Mouse (Mus musculus): ENCODE measurements around the gene Limk2.

Gene Limk2

DNA sequence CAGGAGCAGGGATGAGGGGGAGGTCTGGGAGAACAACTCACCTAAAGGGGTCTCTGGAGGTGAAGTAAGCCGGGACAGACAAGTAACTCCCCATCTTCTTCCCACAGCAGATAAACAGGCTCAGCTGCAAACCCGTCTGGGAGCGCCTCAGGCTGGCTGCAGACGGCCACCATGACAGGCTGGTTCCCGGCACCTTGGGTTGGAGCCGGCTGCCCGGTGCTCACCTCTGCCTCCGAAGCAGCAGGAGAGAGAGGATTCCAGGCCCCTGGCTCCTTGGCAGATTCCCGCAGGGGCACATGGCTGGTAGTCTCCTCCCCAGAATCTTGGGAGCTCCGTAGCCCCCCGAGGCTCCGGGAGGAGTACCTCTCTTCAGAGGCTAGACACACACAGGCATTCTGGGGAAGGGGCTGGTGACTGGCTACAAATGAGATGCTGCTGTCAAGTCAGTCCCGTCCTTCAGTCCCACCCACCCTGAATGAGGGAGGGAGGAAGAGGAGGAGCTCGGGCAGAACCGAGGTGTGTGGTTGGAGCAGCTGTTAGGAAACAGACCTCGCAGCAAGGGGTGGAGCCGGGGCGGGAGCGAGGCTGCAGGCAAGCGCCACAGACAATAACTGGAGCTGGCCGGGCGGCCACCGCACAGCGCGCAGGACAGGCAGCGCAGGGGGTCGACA lies 37.9 kb downstream of the Limk2 start:
- peak; percentile 94 for DNase-seq (ENCODE audit: low spot score)

DNA sequence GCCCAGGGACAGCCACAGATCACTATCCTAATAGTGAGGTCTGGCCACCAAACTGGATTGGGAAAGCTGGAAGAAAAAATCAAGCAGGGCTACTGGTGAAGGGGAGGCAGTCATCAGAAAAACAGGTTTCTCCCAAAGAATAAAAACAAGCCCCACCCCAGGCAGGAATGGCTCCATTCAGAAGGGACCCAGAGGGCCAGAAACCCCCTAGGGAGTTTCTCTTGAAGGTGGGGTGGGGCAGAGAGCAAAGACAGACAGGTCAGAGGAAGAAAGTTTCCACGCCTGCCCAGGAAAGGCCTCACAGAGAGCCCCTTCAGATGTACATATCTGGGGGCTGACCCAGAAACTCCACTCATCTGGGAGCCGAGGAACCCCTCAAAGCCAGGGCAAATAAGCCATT lies 38.8 kb downstream of the Limk2 start:
- peak; percentile 39 for DNase-seq (ENCODE audit: low spot score)

DNA sequence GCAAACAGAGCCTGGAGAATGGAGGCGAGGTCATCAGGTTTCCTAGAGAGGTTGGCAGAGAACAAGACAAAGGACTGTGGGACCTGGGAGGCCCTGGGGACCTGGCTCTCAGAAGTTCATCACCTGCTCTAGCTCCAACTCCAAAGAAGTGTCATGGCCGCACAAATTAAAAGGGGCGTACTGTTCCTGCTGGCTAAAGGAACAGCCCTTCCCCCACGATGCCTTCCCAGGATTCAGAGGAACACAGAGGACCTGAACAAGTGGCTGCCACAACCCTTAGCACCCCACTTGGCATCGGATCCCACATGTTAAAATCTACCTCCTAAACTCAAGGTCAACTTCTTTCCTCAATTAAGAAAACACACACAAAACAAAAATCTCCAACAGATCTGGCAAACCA lies 39.5 kb downstream of the Limk2 start:
- DNase-seq (ENCODE audit: low spot score): peak; percentile 33

DNA sequence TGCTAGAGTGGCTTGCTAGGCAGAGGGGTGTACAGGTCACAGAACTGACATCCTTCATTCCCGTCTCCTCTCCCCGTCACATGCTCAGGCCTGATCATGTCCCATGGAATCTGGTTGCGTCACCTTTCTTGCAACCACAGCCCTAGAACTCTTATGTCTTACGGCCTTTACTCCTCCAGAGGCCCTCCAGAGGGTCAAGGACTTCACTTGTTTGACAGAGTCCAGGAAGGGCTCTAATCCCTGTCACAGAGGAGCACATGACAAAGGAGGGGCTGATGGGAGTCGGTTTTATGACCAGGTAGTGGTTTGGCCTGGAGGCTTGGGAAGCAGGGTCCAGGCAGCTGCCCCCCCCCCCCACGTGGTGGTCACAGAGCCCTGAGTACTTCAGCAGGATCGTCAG lies 40.0 kb downstream of the Limk2 start:
- no peak for DNase-seq (ENCODE audit: low spot score)

DNA sequence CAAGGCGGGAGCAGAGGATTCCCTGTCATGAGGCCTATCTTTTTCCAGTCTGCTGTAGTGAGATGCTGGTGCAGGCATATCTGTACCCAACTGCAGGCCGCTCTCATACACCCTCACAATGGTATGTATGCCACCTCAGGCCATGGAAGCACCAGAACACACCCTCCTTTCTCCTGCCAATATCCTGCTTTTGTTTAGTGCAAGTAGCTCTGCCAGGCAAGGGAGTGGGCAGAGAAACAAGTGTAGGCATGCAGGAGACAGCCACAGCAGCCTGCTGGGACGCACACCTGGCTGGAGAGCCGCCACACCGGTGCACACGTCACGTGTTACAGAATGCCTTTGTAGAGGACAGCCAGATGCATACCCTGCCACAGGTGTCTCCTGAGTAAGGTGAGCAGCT lies 42.6 kb downstream of the Limk2 start:
- no peak for DNase-seq (ENCODE audit: low spot score)

DNA sequence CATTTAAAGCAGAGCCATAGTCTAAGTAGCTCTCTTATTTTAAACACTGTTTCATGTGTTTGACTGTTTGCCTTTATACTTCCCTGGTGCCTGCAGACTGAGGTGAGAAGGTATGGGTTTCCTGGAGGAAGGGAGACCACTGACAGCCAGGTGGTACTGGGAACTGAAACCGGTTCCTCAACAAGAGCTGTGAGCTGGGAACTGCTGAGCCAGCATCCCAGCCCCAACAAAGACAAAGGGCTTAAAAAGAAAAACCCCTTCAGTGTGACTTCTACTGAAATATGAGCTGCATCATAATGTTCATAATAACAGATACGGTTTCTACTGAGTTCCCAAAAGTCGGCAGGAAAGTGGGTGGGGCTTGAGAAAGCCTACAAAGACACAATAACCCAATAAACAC lies 46.1 kb downstream of the Limk2 start:
- no peak for DNase-seq (ENCODE audit: low spot score)

DNA sequence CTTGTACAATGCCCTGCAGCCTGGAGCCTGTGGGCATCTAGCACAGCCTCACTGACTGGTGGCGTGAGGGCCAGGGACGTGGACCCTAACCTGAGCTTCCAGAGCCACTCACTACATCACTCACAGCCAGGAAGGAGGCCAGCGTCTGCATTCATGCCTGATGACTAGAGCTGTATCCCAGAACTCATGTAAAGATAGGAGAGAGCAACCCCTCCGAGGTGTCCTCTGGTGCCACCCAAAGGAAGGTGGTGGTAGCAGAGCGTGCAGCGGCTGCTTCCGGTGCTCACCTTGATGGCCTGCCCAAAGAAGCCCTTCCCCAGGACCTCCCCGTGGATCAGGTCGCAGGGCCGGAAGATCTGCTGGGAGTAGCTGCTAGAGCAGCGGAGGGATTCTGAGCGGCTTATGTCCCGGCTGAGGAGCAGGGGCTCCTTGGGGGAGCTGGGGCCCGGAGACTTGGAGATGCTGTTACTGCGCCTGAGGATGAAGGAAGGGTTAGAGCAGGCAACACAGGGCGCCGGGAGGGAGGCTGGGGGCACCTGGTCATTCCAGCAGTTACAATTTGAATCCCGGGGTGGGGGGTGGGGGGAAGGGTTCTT lies 55.9 kb downstream of the Limk2 start:
- peak; percentile 49 for DNase-seq (ENCODE audit: low spot score)

DNA sequence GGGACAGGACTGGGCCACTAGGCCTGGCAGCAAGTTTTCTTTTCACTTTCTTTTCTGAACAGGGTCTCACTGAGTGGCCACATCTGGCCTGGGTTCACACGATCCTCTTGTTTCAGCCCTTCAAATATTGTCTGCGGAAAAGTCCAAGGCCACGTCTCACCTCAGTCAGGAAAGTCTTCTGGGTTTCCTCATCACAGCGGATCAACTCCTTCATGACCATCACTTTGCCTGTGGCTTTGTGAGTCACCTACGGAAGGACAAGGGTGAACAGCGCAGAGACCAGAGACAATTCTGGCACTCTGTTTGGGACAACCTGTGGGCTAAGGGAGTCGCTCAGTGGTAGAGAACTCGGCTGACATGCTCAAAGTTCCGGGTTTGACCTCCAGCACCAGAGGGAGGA lies 56.9 kb downstream of the Limk2 start:
- DNase-seq (ENCODE audit: low spot score): no peak

DNA sequence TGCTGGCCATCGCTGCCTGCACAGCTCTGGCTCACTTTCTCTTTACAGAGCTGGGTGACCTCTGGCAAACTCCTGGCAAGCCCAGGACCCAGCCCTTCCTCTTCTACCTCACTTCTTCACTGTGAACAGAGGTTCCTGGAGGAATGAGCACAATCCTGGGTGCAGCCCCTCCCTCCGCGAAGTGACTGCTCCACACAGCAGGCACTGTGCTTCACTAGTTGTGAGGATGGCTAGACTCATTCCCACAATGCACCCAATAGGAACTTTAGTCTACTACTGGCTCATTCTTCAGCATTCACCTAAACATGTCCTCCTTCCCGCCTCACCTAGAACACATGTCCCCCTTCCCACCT lies 59.7 kb downstream of the Limk2 start:
- DNase-seq (ENCODE audit: low spot score): no peak

DNA sequence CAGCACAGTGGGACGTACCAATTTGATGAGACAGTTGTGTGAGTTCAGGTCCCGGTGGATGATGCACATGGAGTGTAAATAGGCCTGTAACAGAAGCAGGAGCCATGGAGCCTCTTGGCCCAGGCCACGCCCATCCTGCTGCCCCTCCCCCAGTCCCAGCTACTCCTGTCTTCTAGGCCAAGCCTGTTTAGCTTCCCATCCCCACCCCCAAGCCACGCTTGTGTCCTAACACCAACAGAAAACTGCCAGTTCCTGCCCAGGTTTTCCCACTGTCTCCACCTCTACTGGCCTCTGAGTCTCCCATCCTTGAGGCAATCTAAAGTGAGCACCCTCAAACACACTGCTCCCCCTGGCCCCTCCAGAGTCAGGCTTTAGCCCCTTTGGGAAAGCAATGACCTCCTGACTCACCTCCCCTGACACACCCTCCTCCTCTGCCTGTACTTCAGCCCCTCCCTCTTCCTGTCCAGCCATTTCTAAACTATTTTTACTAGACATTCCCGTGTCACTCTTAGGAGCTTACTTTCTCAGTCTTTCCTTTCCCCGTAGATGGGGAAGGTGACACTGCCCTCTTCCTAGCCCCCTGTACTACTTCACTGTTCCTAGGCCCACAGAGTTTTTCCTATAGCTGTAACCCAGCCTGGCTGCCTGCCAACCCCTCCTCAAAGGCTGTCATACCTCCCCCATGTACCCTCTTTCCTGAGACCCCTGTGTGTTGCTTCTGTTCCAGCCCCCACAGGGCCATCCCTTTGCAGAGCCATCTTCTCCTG lies 60.2 kb downstream of the Limk2 start:
- DNase-seq (ENCODE audit: low spot score): peak; percentile 81

DNA sequence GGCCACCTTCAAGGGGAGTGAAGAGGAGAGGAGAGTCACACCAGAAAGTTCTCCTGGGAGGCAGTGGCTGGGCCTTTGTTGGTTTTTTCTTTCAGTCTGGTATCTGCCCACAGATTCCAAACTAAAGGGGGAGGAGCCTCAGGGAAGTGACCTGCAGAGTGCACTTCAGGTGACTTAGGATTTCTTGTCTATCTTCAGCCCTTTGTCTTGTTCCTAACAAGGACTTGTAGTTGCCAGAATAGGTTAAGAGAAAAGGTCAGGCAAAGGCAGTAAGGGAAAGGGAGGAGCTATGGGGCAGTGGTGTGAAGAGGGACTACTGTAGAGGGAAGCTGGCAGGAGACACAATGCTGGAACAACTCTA lies 61.2 kb downstream of the Limk2 start:
- no peak for DNase-seq (ENCODE audit: low spot score)

DNA sequence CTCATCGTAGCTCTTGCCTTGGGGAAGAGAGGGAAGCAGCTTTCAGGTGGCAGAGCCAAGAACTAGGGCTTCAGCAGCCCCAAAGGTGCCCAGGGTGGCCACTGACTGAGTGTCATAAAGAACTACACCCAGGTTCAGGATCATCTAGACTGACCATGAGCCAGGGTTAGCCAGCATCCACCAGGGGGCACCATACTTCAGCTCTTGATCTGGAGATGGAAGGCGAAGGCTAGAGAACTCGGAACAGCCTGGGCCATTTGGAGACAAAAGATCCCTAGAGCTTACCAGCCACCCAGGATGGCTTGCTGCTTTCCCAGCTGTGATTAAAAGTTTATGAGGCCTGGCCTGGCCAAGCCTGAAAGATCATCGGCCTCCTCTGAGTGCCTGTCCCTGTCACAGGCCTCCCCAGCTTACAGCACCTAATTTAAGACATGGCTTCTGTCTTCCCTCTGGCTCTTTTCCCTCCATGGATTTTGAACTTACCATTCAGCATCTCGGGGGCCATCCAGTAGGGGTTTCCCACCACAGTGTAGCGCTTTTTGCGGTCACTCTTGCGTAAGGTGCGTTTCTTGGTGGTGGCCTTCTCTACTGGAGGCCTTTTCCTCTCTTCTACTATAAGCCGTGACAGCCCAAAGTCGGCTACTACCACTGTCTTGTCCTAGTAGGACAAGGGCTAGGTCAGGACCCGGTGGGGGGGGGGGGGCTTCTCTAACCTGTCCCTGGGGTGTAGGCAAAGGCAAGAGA lies 61.7 kb downstream of the Limk2 start:
- peak; percentile 95 for DNase-seq (ENCODE audit: low spot score)

DNA sequence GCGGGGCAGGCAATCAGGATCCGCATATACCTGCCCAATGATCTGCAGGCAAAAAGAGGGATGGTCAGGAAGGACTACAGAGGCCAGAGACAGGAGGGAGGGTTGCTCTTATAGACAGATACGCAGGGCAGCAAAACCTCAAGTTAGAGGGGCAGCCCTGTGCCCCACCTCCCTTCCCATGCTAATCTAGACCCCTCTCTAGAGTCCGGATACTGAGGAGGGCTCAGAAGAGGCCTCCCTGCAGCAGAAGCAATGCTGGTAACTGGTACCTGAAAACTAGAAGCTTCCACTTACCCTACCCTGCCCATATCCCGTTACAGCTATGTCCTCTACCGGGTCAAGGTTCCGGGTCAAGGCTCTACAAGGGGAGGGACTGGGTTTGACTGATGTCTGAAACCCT lies 62.6 kb downstream of the Limk2 start:
- DNase-seq (ENCODE audit: low spot score): no peak

DNA sequence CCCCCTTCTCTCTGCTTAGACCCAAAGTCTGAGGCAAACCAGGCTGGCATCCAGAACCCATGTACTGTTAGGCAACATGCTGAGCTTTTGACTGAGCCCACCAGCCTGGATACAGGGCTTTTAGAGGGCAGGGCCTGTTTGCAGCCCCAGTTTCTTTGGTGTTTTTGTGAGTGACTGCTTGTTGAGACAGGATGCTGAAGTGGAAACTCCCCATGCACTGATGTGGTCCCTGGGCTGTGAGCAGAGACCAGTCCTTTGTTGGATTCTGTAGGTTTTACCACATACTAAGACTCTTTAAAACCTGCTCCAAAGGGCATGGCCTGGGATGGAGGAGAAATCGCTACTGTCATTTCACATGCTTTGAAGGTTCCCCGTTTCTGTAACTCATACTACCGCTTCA lies 64.1 kb downstream of the Limk2 start:
- no peak for DNase-seq (ENCODE audit: low spot score)

DNA sequence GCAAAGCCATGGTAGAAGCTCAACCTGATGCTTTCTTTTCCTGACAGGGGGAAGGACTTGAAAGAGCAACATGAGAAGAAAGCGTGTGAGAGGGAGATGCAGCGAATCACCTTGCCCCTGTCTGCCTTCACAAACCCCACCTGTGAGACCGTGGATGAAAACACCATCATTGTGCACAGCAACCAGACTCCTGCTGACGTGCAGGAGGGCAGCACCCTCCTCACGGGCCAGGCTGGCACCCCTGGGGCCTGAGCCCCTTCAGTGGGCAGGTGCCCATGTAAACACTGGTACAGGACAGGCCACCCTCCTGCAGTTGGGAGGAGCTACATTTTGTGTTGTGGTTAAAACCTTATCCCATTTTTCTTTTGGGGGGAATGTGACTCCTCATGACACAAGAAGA lies 67.5 kb downstream of the Limk2 start:
- no peak for DNase-seq (ENCODE audit: low spot score)

DNA sequence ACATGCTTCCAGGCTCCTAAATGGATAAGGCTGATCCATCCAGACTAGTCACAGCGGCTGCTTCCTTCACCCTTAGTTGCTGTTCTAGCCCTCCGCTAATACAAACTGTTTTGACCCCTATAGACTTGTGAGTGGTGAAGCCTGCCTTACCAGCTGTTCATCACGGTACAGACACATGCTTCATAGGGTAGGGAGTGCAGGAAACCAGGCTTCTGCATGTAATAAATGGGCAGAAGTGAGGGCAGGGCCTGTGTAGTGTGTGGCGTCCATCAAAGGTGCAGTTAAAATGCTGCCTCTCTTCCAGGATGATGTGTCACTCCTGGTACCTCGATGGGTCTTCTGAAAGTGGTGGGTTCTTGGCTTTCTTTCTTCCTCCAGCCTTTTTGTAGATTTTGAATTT lies 71.0 kb downstream of the Limk2 start:
- no peak for DNase-seq (ENCODE audit: low spot score)

DNA sequence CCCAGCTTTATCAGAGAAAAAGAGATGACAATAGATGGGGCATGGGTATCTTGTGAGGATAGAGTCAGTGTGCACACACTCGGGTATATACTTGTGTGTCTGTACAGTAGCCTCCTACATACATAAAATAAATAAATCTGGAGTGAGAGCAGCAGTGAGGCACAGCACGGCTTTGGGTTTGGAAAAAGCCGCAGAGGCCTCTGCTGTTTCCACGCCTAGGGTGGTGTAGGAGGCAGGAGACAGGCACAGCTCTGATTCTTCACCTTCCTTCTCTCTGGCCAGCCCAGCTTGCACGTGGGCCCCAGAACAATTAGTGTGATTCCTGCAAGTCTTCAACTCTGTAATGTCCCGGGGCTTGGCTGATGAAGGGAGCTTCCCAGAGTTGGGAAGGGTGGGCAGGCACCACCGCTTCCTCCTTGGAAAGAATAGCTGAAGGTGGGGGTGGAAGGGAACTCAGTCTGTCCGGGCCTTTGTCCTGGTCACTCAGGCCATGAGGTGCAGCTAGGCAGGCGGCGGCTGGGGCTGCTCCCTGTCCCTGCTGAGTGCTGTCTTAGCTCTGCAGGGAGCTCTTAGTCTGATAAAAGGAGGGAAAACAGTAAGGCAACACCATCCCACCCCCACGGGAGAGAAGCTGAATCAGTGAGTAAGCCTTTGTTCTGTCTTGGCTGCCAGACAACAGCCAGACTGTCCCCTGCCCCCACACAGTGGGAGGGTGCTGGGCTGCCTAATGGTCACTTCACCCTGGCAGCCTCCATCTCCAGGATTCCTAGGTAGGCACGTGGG lies 71.6 kb downstream of the Limk2 start:
- peak; percentile 87 for DNase-seq (ENCODE audit: low spot score)

DNA sequence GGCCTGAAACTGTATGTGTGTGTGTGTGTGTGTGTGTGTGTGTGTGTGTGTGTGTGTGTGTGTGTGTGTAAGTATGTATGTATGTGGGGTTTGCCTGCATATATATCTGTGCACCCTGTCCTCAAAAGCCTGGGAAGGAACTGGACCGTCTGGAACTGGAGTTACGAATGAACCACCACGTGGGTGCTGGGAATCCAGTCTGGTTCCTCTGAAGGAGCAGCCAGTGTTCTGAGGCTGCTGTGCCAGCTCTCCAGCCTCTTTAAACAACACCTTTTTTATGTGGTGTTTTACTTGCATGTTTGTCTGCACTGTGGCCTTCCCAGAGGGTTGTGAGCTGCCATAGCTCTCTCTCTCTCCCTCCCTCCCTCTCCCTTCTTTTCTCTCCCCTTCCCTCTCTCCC lies 72.4 kb downstream of the Limk2 start:
- DNase-seq (ENCODE audit: low spot score): no peak

DNA sequence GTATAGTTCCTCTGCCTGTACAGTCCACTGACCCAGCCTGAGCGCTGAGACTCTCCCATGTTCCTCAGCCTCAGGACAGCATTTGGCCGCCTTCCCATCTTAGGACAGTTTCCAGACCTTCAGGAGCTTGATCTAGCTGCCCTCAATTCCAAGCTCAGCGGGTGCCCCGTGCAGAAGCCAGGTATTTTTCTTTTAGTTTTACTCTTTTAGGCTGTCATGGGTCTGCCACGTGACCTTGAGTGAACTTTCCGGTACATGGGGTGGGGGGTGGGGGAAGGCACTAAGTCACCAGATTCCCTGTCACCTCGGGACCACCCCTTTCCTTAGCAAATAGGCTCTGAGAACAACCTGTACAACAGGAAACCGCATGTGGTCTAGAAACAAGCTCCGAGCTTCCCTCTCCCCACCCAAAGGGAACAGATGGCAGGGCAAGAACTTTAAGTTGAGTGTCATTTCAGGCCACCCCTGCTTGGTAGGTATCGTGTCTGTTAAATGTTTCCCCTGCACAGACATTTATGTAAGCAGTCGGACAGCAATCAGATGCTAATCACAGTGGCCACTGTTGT lies 73.3 kb downstream of the Limk2 start:
- peak; percentile 90 for DNase-seq (ENCODE audit: low spot score)

DNA sequence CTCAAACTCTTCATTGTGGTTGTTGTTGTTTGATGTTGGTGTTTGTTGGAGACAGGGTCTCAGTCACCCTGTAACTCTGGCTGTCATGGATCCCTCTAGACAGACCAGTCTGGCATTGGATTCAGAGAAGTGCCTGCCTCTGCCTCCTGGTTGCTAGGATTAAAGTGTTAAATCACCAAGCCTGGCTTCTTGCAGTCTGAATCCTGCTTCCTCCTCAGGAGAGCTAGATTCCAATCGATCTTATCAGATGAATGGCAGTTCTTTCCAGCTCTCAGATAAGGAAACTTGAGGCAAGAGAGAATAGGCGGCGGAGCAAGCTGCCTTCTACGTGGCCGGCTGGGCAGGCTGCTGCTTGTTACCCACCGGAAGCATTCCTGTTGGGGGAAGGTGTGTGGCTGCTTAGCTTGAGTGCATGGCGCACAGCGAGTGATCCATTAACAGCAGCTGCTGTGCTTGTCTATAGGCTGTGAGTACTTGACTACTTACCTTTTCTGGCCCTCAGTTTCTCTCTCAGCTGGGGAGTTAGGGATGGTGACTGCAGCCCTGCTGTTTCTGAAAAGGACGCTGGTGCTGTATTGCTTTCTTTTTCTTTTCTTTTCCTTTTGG lies 74.2 kb downstream of the Limk2 start:
- DNase-seq (ENCODE audit: low spot score): peak; percentile 55

DNA sequence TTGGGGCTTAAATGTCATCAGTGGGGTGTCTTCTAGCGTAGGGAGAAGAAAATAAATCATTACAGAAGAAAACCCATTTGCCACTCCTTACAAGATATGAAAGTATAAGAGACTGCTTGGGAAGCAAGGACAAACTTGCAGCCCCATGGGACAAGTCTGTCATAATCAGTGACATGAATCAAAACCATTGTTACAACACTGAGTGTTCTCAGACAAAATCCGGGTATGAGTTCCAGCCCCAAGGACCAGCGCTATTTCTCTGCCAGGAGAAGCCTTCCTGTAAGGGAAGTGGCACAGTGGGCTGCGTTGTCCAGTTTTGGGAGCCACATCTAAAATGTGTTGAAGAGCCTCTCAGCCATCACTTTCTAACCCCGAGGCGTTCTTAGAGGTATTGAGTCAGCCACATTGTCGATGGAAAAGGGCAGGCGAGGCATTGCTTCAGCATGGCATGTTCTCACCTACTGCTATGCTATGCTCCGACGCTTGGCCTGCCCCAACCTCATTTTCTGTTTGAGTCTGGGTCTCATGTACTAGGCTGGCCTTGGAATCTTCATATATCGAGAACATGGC lies 74.8 kb downstream of the Limk2 start:
- no peak for DNase-seq (ENCODE audit: low spot score)
